Mouse (Mus musculus) limb, embryonic 11.5 days (tissue): ENCODE results near the gene Naip1. TPM values are rescaled to one million over a fixed set of nuclear protein-coding genes. Genes with fewer than 3 reads are reported as not detected.

ENCODE experiments used
- polyA plus RNA-seq: library from polyadenylated mRNA; unstranded; fragments of >200 nt; fragmentation: Nextera tagmentation; extraction: Ambion mirVana; gene quantifications from 2 replicates; pipeline ENCODE4 v1.2.1, GENCODE M21; 2014

The Naip1 gene
- polyA plus RNA-seq, 1 experiment from 2014 or later = not detected

Other genes starting within 250 kb of the Naip1 start
- gene Naip5, start 206.5 kb downstream of the Naip1 start, polyA plus RNA-seq = 0.25 TPM in 1 of 2 replicates, not detected in the other
- 0.07 and 0.17 TPM in 2 replicates for gene Naip6, start 135.2 kb downstream of the Naip1 start, polyA plus RNA-seq
- gene Gtf2h2, start 39.7 kb upstream of the Naip1 start, polyA plus RNA-seq = 91.1 and 97.8 TPM in 2 replicates
- gene Ocln, start 99.8 kb upstream of the Naip1 start, polyA plus RNA-seq = 2.0 and 2.2 TPM in 2 replicates
- 2.9 and 3.2 TPM in 2 replicates for gene Marveld2, start 164.1 kb upstream of the Naip1 start, polyA plus RNA-seq
- gene Ak6, start 198.1 kb upstream of the Naip1 start, polyA plus RNA-seq = 341 and 345 TPM in 2 replicates
- 31.2 and 33.1 TPM in 2 replicates for gene Rad17, start 198.2 kb upstream of the Naip1 start, polyA plus RNA-seq
- gene Taf9, start 198.7 kb upstream of the Naip1 start, polyA plus RNA-seq = 27.9 and 28.3 TPM in 2 replicates
- gene Ccdc125, start 216.8 kb upstream of the Naip1 start, polyA plus RNA-seq = 4.6 and 5.2 TPM in 2 replicates